Mouse (Mus musculus): ENCODE results near the gene Mrpl34. TPM values are rescaled to one million over a fixed set of nuclear protein-coding genes. Genes with fewer than 3 reads are reported as not detected.

Mrpl34 gene
- polyA plus RNA-seq, 1 experiment from 2014 or later = 154 TPM

Other genes starting within 250 kb of the Mrpl34 start
- 17.8 and 22.7 TPM in 2 replicates for gene Myo9b, start 192.2 kb upstream of the Mrpl34 start, polyA plus RNA-seq (2015; fragmentation: Nextera tagmentation; extraction: Ambion mirVana)
- 49.9 and 53.7 TPM in 2 replicates for gene Haus8, start 192.0 kb upstream of the Mrpl34 start, polyA plus RNA-seq (2015; fragmentation: Nextera tagmentation; extraction: Ambion mirVana)
- gene Use1, start 98.1 kb upstream of the Mrpl34 start, polyA plus RNA-seq (2015; fragmentation: Nextera tagmentation; extraction: Ambion mirVana) = 87.4 and 88.8 TPM in 2 replicates
- gene Ocel1, start 93.7 kb upstream of the Mrpl34 start, polyA plus RNA-seq (2015; fragmentation: Nextera tagmentation; extraction: Ambion mirVana) = 8.0 TPM in 2 replicates
- 80.9 and 81.8 TPM in 2 replicates for gene Nr2f6, start 83.0 kb upstream of the Mrpl34 start, polyA plus RNA-seq (2015; fragmentation: Nextera tagmentation; extraction: Ambion mirVana)
- gene Ushbp1, start 69.2 kb upstream of the Mrpl34 start, polyA plus RNA-seq (2015; fragmentation: Nextera tagmentation; extraction: Ambion mirVana) = 10.8 and 10.9 TPM in 2 replicates
- gene Babam1, start 68.1 kb upstream of the Mrpl34 start, polyA plus RNA-seq (2015; fragmentation: Nextera tagmentation; extraction: Ambion mirVana) = 92.2 and 98.2 TPM in 2 replicates
- 42.3 and 46.2 TPM in 2 replicates for gene Ankle1, start 58.9 kb upstream of the Mrpl34 start, polyA plus RNA-seq (2015; fragmentation: Nextera tagmentation; extraction: Ambion mirVana)
- gene Abhd8, start 1.3 kb upstream of the Mrpl34 start, polyA plus RNA-seq (2015; fragmentation: Nextera tagmentation; extraction: Ambion mirVana) = 42.0 and 44.0 TPM in 2 replicates
- gene Dda1, start 4.2 kb downstream of the Mrpl34 start, polyA plus RNA-seq (2015; fragmentation: Nextera tagmentation; extraction: Ambion mirVana) = 90.2 and 92.4 TPM in 2 replicates
- gene Ano8, start 21.0 kb downstream of the Mrpl34 start, polyA plus RNA-seq (2015; fragmentation: Nextera tagmentation; extraction: Ambion mirVana) = 1.5 and 1.8 TPM in 2 replicates
- gene Gtpbp3, start 23.1 kb downstream of the Mrpl34 start, polyA plus RNA-seq (2015; fragmentation: Nextera tagmentation; extraction: Ambion mirVana) = 14.6 and 16.1 TPM in 2 replicates
- gene Plvap, start 46.8 kb downstream of the Mrpl34 start, polyA plus RNA-seq (2015; fragmentation: Nextera tagmentation; extraction: Ambion mirVana) = 84.8 and 90.0 TPM in 2 replicates
- 0.27 and 0.49 TPM in 2 replicates for gene Ccdc194, start 60.8 kb downstream of the Mrpl34 start, polyA plus RNA-seq (2015; fragmentation: Nextera tagmentation; extraction: Ambion mirVana)
- gene Bst2, start 72.5 kb downstream of the Mrpl34 start, polyA plus RNA-seq (2015; fragmentation: Nextera tagmentation; extraction: Ambion mirVana) = 52.3 and 53.9 TPM in 2 replicates
- gene Mvb12a, start 78.0 kb downstream of the Mrpl34 start, polyA plus RNA-seq (2015; fragmentation: Nextera tagmentation; extraction: Ambion mirVana) = 97.6 and 107 TPM in 2 replicates
- 4.0 and 7.1 TPM in 2 replicates for gene Tmem221, start 93.9 kb downstream of the Mrpl34 start, polyA plus RNA-seq (2015; fragmentation: Nextera tagmentation; extraction: Ambion mirVana)
- 0.08 and 0.15 TPM in 2 replicates for gene Nxnl1, start 101.6 kb downstream of the Mrpl34 start, polyA plus RNA-seq (2015; fragmentation: Nextera tagmentation; extraction: Ambion mirVana)
- gene Slc27a1, start 103.9 kb downstream of the Mrpl34 start, polyA plus RNA-seq (2015; fragmentation: Nextera tagmentation; extraction: Ambion mirVana) = 37.1 and 38.8 TPM in 2 replicates
- 238 and 243 TPM in 2 replicates for gene Pgls, start 127.2 kb downstream of the Mrpl34 start, polyA plus RNA-seq (2015; fragmentation: Nextera tagmentation; extraction: Ambion mirVana)
- 4.3 and 4.7 TPM in 2 replicates for gene Fam129c, start 132.7 kb downstream of the Mrpl34 start, polyA plus RNA-seq (2015; fragmentation: Nextera tagmentation; extraction: Ambion mirVana)
- gene Colgalt1, start 146.0 kb downstream of the Mrpl34 start, polyA plus RNA-seq (2015; fragmentation: Nextera tagmentation; extraction: Ambion mirVana) = 70.6 and 75.1 TPM in 2 replicates
- 1.1 TPM in 2 replicates for gene Unc13a, start 206.8 kb downstream of the Mrpl34 start, polyA plus RNA-seq (2015; fragmentation: Nextera tagmentation; extraction: Ambion mirVana)
- 9.1 and 9.6 TPM in 2 replicates for gene Jak3, start 211.3 kb downstream of the Mrpl34 start, polyA plus RNA-seq (2015; fragmentation: Nextera tagmentation; extraction: Ambion mirVana)
- gene Insl3, start 224.3 kb downstream of the Mrpl34 start, polyA plus RNA-seq (2015; fragmentation: Nextera tagmentation; extraction: Ambion mirVana) = 1.4 and 2.0 TPM in 2 replicates
- gene B3gnt3, start 236.8 kb downstream of the Mrpl34 start, polyA plus RNA-seq (2015; fragmentation: Nextera tagmentation; extraction: Ambion mirVana) = 10.4 and 12.2 TPM in 2 replicates

All from stomach, embryonic 15.5 days (tissue).